Mouse (Mus musculus) kidney, adult 18-20 months (tissue): ENCODE measurements around the gene Chst3.
"Not testable (repeated sequence)": the region's sequence is repeated elsewhere in the genome, so short reads cannot be mapped to it uniquely, and the experiment has no call there.

Experiments used
- DNase-seq: peaks from one replicate; pipeline ENCODE4 v3.0.0; 2021

The Chst3 gene

GRCm38 (mm10) chr10:60156016-60156415 lies 63.0 kb downstream of the Chst3 start:
- no peak for DNase-seq

- DNase-seq, result no peak
Observed at GRCm38 (mm10) chr10:60151107-60151663, 67.9 kb downstream of the Chst3 start.

- peak; percentile 82 for DNase-seq
Observed at GRCm38 (mm10) chr10:60148087-60148486, 71.0 kb downstream of the Chst3 start.

GRCm38 (mm10) chr10:60147510-60148047 lies 71.5 kb downstream of the Chst3 start:
- not testable (repeated sequence) for DNase-seq

- no peak for DNase-seq
Observed at GRCm38 (mm10) chr10:60141656-60142160, 77.4 kb downstream of the Chst3 start.

- no peak for DNase-seq
Observed at GRCm38 (mm10) chr10:60140751-60141150, 78.3 kb downstream of the Chst3 start.

GRCm38 (mm10) chr10:60138680-60139079 lies 80.4 kb downstream of the Chst3 start:
- no peak for DNase-seq

GRCm38 (mm10) chr10:60136935-60137334 lies 82.1 kb downstream of the Chst3 start:
- DNase-seq, result no peak

- DNase-seq, result not testable (repeated sequence)
Observed at GRCm38 (mm10) chr10:60136010-60136409, 83.0 kb downstream of the Chst3 start.

GRCm38 (mm10) chr10:60134201-60134600 lies 84.9 kb downstream of the Chst3 start:
- no peak for DNase-seq

- no peak for DNase-seq
Observed at GRCm38 (mm10) chr10:60133501-60133900, 85.6 kb downstream of the Chst3 start.
